Mouse (Mus musculus): ENCODE measurements at regions not wholly inside any gene's neighbourhood (a gene's known extent, or its start where the extent isn't known, plus 50 kb on each side); places are given as distances from the start of the nearest gene placed in this dataset.
A peak's percentile ranks its signal among the peaks of the same experiment; 100 is the strongest.

GRCm38 (mm10) chr10:16507681-16508080 lies 1215.3 kb upstream of the Cited2 start:
- no peak for ATAC-seq (replicated peaks; ENCODE audit: insufficient number of reproducible peaks, low FRiP score, low TSS enrichment, low read depth)
- no peaks in the 10 kb centered on the region for H3K9me3 ChIP-seq (replicated peaks; ENCODE audit: control insufficient read depth, low read length)
- H3K4me1 ChIP-seq (ENCODE audit: control insufficient read depth, insufficient read depth, low read length) = no peaks in the 10 kb centered on the region
- H3K4me3 ChIP-seq (ENCODE audit: low read depth, low read length) = no peak overlapping the region
- no peak for DNase-seq (ENCODE audit: low spot score)
- no peaks in the 10 kb centered on the region for H3K36me3 ChIP-seq (replicated peaks; ENCODE audit: control insufficient read depth, insufficient read depth, low read depth, low read length)
- H3K9ac ChIP-seq (replicated peaks; ENCODE audit: low read length) = no peak overlapping the region
- no peaks in the 10 kb centered on the region for H3K27me3 ChIP-seq (ENCODE audit: control insufficient read depth, insufficient read depth, low read length)
- no peak overlapping the region for H3K27ac ChIP-seq (replicated peaks; ENCODE audit: low read depth, low read length)
- H3K4me2 ChIP-seq (ENCODE audit: low read depth, low read length) = no peak overlapping the region
- WGBS = 85% methylated on average over 2 of the region's 2 CpGs

GRCm38 (mm10) chr10:16508161-16508560 lies 1214.9 kb upstream of the Cited2 start:
- no peaks in the 10 kb centered on the region for H3K9me3 ChIP-seq (replicated peaks; ENCODE audit: control insufficient read depth, low read length)
- H3K4me3 ChIP-seq (ENCODE audit: low read depth, low read length) = no peak overlapping the region
- no peak overlapping the region for H3K9ac ChIP-seq (replicated peaks; ENCODE audit: low read length)
- H3K36me3 ChIP-seq (replicated peaks; ENCODE audit: control insufficient read depth, insufficient read depth, low read depth, low read length) = no peaks in the 10 kb centered on the region
- 70% methylated on average over 6 of the region's 6 CpGs for WGBS
- no peak for ATAC-seq (replicated peaks; ENCODE audit: insufficient number of reproducible peaks, low FRiP score, low TSS enrichment, low read depth)
- H3K27me3 ChIP-seq (ENCODE audit: control insufficient read depth, insufficient read depth, low read length) = no peaks in the 10 kb centered on the region
- DNase-seq (ENCODE audit: low spot score) = no peak
- H3K4me1 ChIP-seq (ENCODE audit: control insufficient read depth, insufficient read depth, low read length) = no peaks in the 10 kb centered on the region
- H3K4me2 ChIP-seq (ENCODE audit: low read depth, low read length) = no peak overlapping the region
- no peak overlapping the region for H3K27ac ChIP-seq (replicated peaks; ENCODE audit: low read depth, low read length)

GRCm38 (mm10) chr10:16514656-16515055 lies 1208.4 kb upstream of the Cited2 start:
- Histone ChIP-seq H3K4me3 (ENCODE audit: low read depth, low read length) (no peak overlapping the region), H3K27me3 (ENCODE audit: control insufficient read depth, insufficient read depth, low read length) (no peaks in the 10 kb centered on the region), H3K4me1 (ENCODE audit: control insufficient read depth, insufficient read depth, low read length) (no peaks in the 10 kb centered on the region), H3K9me3 (replicated peaks; ENCODE audit: control insufficient read depth, low read length) (no peaks in the 10 kb centered on the region), H3K27ac (replicated peaks; ENCODE audit: low read depth, low read length) (no peak overlapping the region), H3K9ac (replicated peaks; ENCODE audit: low read length) (no peak overlapping the region), H3K4me2 (ENCODE audit: low read depth, low read length) (no peak overlapping the region), H3K36me3 (replicated peaks; ENCODE audit: control insufficient read depth, insufficient read depth, low read depth, low read length) (no peaks in the 10 kb centered on the region)
- DNase-seq (ENCODE audit: low spot score) (no peak), ATAC-seq (replicated peaks; ENCODE audit: insufficient number of reproducible peaks, low FRiP score, low TSS enrichment, low read depth) (no peak)
- 65% methylated on average over 2 of the region's 2 CpGs for whole genome bisulfite sequencing

DNA sequence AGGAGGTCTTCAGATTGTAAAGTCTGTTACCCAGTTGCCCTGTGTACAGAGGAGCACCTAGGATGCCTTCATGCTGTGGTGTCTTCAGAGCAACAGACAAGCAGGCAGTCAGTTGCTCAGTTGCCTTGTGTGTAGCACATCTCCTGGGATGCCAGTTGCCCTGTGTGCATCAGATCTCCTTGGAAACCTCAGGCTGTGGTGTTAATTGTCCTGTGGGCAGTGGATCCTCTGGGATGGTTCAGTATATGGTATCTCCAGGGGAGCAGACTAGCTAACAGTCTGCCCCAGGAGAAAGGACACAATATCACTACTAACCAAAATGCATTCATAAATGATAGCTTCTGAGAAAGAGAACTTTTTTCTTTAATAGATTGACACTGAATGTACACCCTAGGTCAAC lies 1201.1 kb upstream of the Cited2 start:
- Histone ChIP-seq H3K4me3 (ENCODE audit: low read depth, low read length) (no peak overlapping the region), H3K9ac (replicated peaks; ENCODE audit: low read length) (no peak overlapping the region), H3K4me1 (ENCODE audit: control insufficient read depth, insufficient read depth, low read length) (no peaks in the 10 kb centered on the region), H3K27me3 (ENCODE audit: control insufficient read depth, insufficient read depth, low read length) (no peaks in the 10 kb centered on the region), H3K27ac (replicated peaks; ENCODE audit: low read depth, low read length) (no peak overlapping the region), H3K4me2 (ENCODE audit: low read depth, low read length) (no peak overlapping the region), H3K9me3 (replicated peaks; ENCODE audit: control insufficient read depth, low read length) (no peaks in the 10 kb centered on the region), H3K36me3 (replicated peaks; ENCODE audit: control insufficient read depth, insufficient read depth, low read depth, low read length) (no peaks in the 10 kb centered on the region)
- ATAC-seq (replicated peaks; ENCODE audit: insufficient number of reproducible peaks, low FRiP score, low TSS enrichment, low read depth) = no peak
- no peak for DNase-seq (ENCODE audit: low spot score)

GRCm38 (mm10) chr10:16524101-16524500 lies 1198.9 kb upstream of the Cited2 start:
- H3K4me2 ChIP-seq (ENCODE audit: low read depth, low read length) = no peak overlapping the region
- H3K9ac ChIP-seq (replicated peaks; ENCODE audit: low read length) = no peak overlapping the region
- H3K9me3 ChIP-seq (replicated peaks; ENCODE audit: control insufficient read depth, low read length) = no peaks in the 10 kb centered on the region
- no peaks in the 10 kb centered on the region for H3K4me1 ChIP-seq (ENCODE audit: control insufficient read depth, insufficient read depth, low read length)
- H3K36me3 ChIP-seq (replicated peaks; ENCODE audit: control insufficient read depth, insufficient read depth, low read depth, low read length) = no peaks in the 10 kb centered on the region
- H3K4me3 ChIP-seq (ENCODE audit: low read depth, low read length) = no peak overlapping the region
- 80% methylated on average over 1 of the region's 1 CpGs for WGBS
- H3K27me3 ChIP-seq (ENCODE audit: control insufficient read depth, insufficient read depth, low read length) = no peaks in the 10 kb centered on the region
- ATAC-seq (replicated peaks; ENCODE audit: insufficient number of reproducible peaks, low FRiP score, low TSS enrichment, low read depth) (no peak), DNase-seq (ENCODE audit: low spot score) (no peak)
- no peak overlapping the region for H3K27ac ChIP-seq (replicated peaks; ENCODE audit: low read depth, low read length)

DNA sequence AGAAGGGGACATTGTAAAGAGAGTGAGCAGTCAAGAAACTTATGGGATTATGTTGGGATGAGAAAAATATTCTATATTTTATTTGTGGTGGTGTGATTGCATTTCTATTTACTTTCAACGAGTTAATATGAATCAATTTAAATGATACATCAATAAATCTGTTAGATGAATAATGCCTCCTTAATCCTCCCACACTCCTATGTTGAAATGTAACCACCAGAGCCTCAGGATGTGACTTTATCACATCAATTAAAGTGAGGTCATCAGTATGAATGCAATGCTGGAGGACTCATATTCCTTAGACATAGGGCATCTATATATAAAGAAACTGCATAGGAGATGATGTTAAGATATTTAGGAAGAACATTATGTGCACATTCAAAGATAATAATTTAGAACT lies 1195.3 kb upstream of the Cited2 start:
- Histone ChIP-seq H3K9me3 (replicated peaks; ENCODE audit: control insufficient read depth, low read length) (no peaks in the 10 kb centered on the region), H3K4me3 (ENCODE audit: low read depth, low read length) (no peak overlapping the region), H3K4me2 (ENCODE audit: low read depth, low read length) (no peak overlapping the region), H3K4me1 (ENCODE audit: control insufficient read depth, insufficient read depth, low read length) (no peaks in the 10 kb centered on the region), H3K36me3 (replicated peaks; ENCODE audit: control insufficient read depth, insufficient read depth, low read depth, low read length) (no peaks in the 10 kb centered on the region), H3K27ac (replicated peaks; ENCODE audit: low read depth, low read length) (no peak overlapping the region), H3K9ac (replicated peaks; ENCODE audit: low read length) (no peak overlapping the region), H3K27me3 (ENCODE audit: control insufficient read depth, insufficient read depth, low read length) (no peaks in the 10 kb centered on the region)
- no peak for DNase-seq (ENCODE audit: low spot score)
- no peak for ATAC-seq (replicated peaks; ENCODE audit: insufficient number of reproducible peaks, low FRiP score, low TSS enrichment, low read depth)
- 72% methylated on average over 1 of the region's 1 CpGs for WGBS

DNA sequence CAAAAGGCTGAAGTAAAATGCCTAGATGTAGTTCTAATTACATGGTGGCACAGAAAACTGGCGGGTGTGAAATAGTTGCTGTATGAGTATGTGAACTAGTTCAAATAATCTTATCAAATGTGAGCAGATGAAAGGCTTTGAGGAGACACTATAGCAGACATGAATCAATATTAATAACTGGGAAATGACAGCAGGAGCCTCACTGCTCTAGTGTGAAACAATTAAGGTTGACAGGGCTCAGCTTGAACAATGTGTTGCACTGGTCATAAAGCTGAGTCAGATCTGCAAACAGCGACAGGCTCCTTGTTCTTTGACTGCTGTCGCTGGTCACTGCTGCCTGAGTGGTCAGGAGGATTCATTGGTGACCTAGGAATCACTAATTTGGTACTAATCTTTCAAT lies 1185.4 kb upstream of the Cited2 start:
- DNase-seq (ENCODE audit: low spot score) = no peak
- H3K27ac ChIP-seq (replicated peaks; ENCODE audit: low read depth, low read length) = no peak overlapping the region
- H3K9ac ChIP-seq (replicated peaks; ENCODE audit: low read length) = no peak overlapping the region
- no peaks in the 10 kb centered on the region for H3K36me3 ChIP-seq (replicated peaks; ENCODE audit: control insufficient read depth, insufficient read depth, low read depth, low read length)
- H3K4me1 ChIP-seq (ENCODE audit: control insufficient read depth, insufficient read depth, low read length) = no peaks in the 10 kb centered on the region
- no peaks in the 10 kb centered on the region for H3K27me3 ChIP-seq (ENCODE audit: control insufficient read depth, insufficient read depth, low read length)
- H3K9me3 ChIP-seq (replicated peaks; ENCODE audit: control insufficient read depth, low read length) = no peaks in the 10 kb centered on the region
- no peak overlapping the region for H3K4me2 ChIP-seq (ENCODE audit: low read depth, low read length)
- 57% methylated on average over 3 of the region's 3 CpGs for WGBS
- no peak overlapping the region for H3K4me3 ChIP-seq (ENCODE audit: low read depth, low read length)
- ATAC-seq (replicated peaks; ENCODE audit: insufficient number of reproducible peaks, low FRiP score, low TSS enrichment, low read depth) = no peak

GRCm38 (mm10) chr10:16538379-16538778 lies 1184.6 kb upstream of the Cited2 start:
- 30% methylated on average over 1 of the region's 1 CpGs for WGBS
- no peak for ATAC-seq (replicated peaks; ENCODE audit: insufficient number of reproducible peaks, low FRiP score, low TSS enrichment, low read depth)
- Histone ChIP-seq H3K4me2 (ENCODE audit: low read depth, low read length) (no peak overlapping the region), H3K27ac (replicated peaks; ENCODE audit: low read depth, low read length) (no peak overlapping the region), H3K9me3 (replicated peaks; ENCODE audit: control insufficient read depth, low read length) (no peaks in the 10 kb centered on the region), H3K27me3 (ENCODE audit: control insufficient read depth, insufficient read depth, low read length) (no peaks in the 10 kb centered on the region), H3K36me3 (replicated peaks; ENCODE audit: control insufficient read depth, insufficient read depth, low read depth, low read length) (no peaks in the 10 kb centered on the region), H3K4me1 (ENCODE audit: control insufficient read depth, insufficient read depth, low read length) (no peaks in the 10 kb centered on the region), H3K9ac (replicated peaks; ENCODE audit: low read length) (no peak overlapping the region), H3K4me3 (ENCODE audit: low read depth, low read length) (no peak overlapping the region)
- no peak for DNase-seq (ENCODE audit: low spot score)

DNA sequence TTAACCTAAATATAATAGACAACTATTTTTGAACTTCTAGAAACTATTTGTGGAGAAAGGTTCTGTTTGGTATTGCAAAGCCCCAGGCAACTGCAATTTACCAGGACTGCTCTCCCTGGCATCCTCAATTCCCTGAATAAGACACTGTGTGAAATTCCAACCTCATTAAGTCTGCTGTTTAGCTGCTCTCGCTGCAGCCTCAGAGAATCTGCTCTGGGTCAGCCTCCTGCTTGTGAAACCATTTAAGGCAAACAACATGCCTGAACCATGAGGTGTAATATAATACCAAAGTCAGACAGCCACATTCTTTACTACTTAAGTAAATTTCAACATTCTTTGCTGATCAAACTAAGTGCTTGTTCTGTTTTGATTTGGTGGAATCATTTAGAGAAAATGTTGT lies 1177.6 kb upstream of the Cited2 start:
- Histone ChIP-seq H3K27me3 (ENCODE audit: control insufficient read depth, insufficient read depth, low read length) (no peaks in the 10 kb centered on the region), H3K36me3 (replicated peaks; ENCODE audit: control insufficient read depth, insufficient read depth, low read depth, low read length) (no peaks in the 10 kb centered on the region), H3K4me3 (ENCODE audit: low read depth, low read length) (no peak overlapping the region), H3K9me3 (replicated peaks; ENCODE audit: control insufficient read depth, low read length) (no peaks in the 10 kb centered on the region), H3K4me1 (ENCODE audit: control insufficient read depth, insufficient read depth, low read length) (no peaks in the 10 kb centered on the region), H3K27ac (replicated peaks; ENCODE audit: low read depth, low read length) (no peak overlapping the region), H3K9ac (replicated peaks; ENCODE audit: low read length) (no peak overlapping the region), H3K4me2 (ENCODE audit: low read depth, low read length) (no peak overlapping the region)
- WGBS = 4% methylated on average over 1 of the region's 1 CpGs
- DNase-seq (ENCODE audit: low spot score) (peak; percentile 75), ATAC-seq (replicated peaks; ENCODE audit: insufficient number of reproducible peaks, low FRiP score, low TSS enrichment, low read depth) (no peak; the same call in 1 of the 2 replicates)

Measured in embryonic facial prominence, embryonic 11.5 days (tissue).